Comparison of ENCODE assay signal across 8 mouse cellular contexts in the genomic region with DNA sequence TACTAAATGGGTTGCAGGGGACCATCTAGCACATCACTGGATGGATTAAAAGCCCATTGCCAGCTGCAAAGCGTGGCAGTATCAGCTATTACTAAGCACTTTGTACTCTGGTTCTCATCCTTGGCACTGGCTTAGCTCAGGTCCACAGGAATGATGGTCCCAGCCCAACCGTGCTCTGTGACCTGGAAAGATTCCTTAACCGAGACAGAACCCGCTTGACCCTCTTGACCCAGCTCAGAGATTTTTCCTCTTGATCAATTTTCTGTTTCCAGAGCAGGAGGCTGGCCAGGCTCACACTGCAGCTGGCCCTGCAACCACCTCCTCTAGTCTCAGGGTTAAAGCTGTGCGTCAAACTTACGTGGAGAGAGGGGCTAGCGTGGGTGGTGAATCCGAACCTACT. TPM values are rescaled to one million over a fixed set of nuclear protein-coding genes. Genes with fewer than 3 reads are reported as not detected.
A peak's percentile ranks its signal among the peaks of the same experiment; 100 is the strongest.
DNase-seq lines count a peak whose midpoint lies in the region; ATAC-seq and TF ChIP-seq lines count a peak whose summit lies in the region.

No protein-coding gene starts in this region.

- no peak for DNase-seq in liver, embryonic 11.5 days (ENCODE audit: low spot score)
- no peak for DNase-seq in liver, postnatal 0 days
- DNase-seq in right cerebral cortex, postnatal 10 days (ENCODE audit: low spot score in 2 of 2) = no peak
- no peak for DNase-seq in ovary, postnatal 36 days (ENCODE audit: low spot score)
- no peak for DNase-seq in frontal cortex, adult 2 months (ENCODE audit: extremely low spot score in 1 of 2, low spot score in 1 of 2)

- no peaks in the 10 kb centered on the region for H3K4me1 ChIP-seq in liver, embryonic 11.5 days (replicated peaks; ENCODE audit: control insufficient read depth, insufficient read depth, low read length)
- no peaks in the 10 kb centered on the region for H3K4me1 ChIP-seq in liver, postnatal 0 days (ENCODE audit: insufficient read depth)
- H3K4me1 ChIP-seq in forebrain, embryonic 15.5 days = peaks cover 35% of the 10 kb centered on the region
- H3K4me1 ChIP-seq in kidney, embryonic 15.5 days = peaks cover 31% of the 10 kb centered on the region
- peaks cover 38% of the 10 kb centered on the region for H3K4me1 ChIP-seq in neural tube, embryonic 13.5 days (replicated peaks)

- no peaks in the 10 kb centered on the region for H3K9me3 ChIP-seq in liver, embryonic 11.5 days (ENCODE audit: control insufficient read depth, low read length)
- H3K9me3 ChIP-seq in liver, postnatal 0 days (ENCODE audit: low read length) = no peaks in the 10 kb centered on the region
- no peaks in the 10 kb centered on the region for H3K9me3 ChIP-seq in forebrain, embryonic 15.5 days
- H3K9me3 ChIP-seq in kidney, embryonic 15.5 days (replicated peaks) = no peaks in the 10 kb centered on the region
- H3K9me3 ChIP-seq in neural tube, embryonic 13.5 days = no peaks in the 10 kb centered on the region

- whole genome bisulfite sequencing in liver, embryonic 11.5 days = 59% methylated on average over 8 of the region's 8 CpGs
- 61% methylated on average over 8 of the region's 8 CpGs for WGBS in liver, postnatal 0 days (ENCODE audit: insufficient replicate concordance)
- 44% methylated on average over 8 of the region's 8 CpGs for WGBS in forebrain, embryonic 15.5 days
- WGBS in kidney, embryonic 15.5 days = 34% methylated on average over 8 of the region's 8 CpGs
- WGBS in neural tube, embryonic 13.5 days = 54% methylated on average over 8 of the region's 8 CpGs

- H3K27me3 ChIP-seq in liver, embryonic 11.5 days (replicated peaks; ENCODE audit: control insufficient read depth, insufficient read depth, low read length) = no peaks in the 10 kb centered on the region
- 0 out of 2 replicates have a peak, but pooled peaks cover 2% of the 10 kb centered on the region for H3K27me3 ChIP-seq in liver, postnatal 0 days (ENCODE audit: insufficient read depth, low read length)
- H3K27me3 ChIP-seq in forebrain, embryonic 15.5 days = no peaks in the 10 kb centered on the region
- no peaks in the 10 kb centered on the region for H3K27me3 ChIP-seq in kidney, embryonic 15.5 days
- no peaks in the 10 kb centered on the region; the same call in 1 of the 2 replicates for H3K27me3 ChIP-seq in neural tube, embryonic 13.5 days

- H3K4me2 ChIP-seq in liver, embryonic 11.5 days = peak overlapping the region; percentile 44
- H3K4me2 ChIP-seq in liver, postnatal 0 days (ENCODE audit: low read depth, low read length) = no peak overlapping the region
- peak overlapping the region; percentile 49 for H3K4me2 ChIP-seq in forebrain, embryonic 15.5 days (replicated peaks)
- H3K4me2 ChIP-seq in kidney, embryonic 15.5 days = peak overlapping the region; percentile 59
- H3K4me2 ChIP-seq in neural tube, embryonic 13.5 days = peak overlapping the region; percentile 83

- no peaks in the 10 kb centered on the region for H3K36me3 ChIP-seq in liver, embryonic 11.5 days (ENCODE audit: control insufficient read depth, insufficient read depth, low read length)
- no peaks in the 10 kb centered on the region for H3K36me3 ChIP-seq in liver, postnatal 0 days (replicated peaks; ENCODE audit: insufficient read depth, low read length)
- no peaks in the 10 kb centered on the region for H3K36me3 ChIP-seq in forebrain, embryonic 15.5 days
- no peaks in the 10 kb centered on the region for H3K36me3 ChIP-seq in kidney, embryonic 15.5 days
- H3K36me3 ChIP-seq in neural tube, embryonic 13.5 days = no peaks in the 10 kb centered on the region

- no peak overlapping the region for H3K4me3 ChIP-seq in liver, embryonic 11.5 days (ENCODE audit: low read depth, low read length)
- H3K4me3 ChIP-seq in liver, postnatal 0 days (ENCODE audit: low read depth, low read length) = no peak overlapping the region
- peak overlapping the region; percentile 51 for H3K4me3 ChIP-seq in forebrain, embryonic 15.5 days
- H3K4me3 ChIP-seq in kidney, embryonic 15.5 days (replicated peaks) = peak overlapping the region; percentile 47
- H3K4me3 ChIP-seq in neural tube, embryonic 13.5 days = peak overlapping the region; percentile 54

- H3K9ac ChIP-seq in liver, embryonic 11.5 days (ENCODE audit: low read depth, low read length) = no peak overlapping the region
- no peak overlapping the region for H3K9ac ChIP-seq in liver, postnatal 0 days (replicated peaks)
- peak overlapping the region; percentile 61 for H3K9ac ChIP-seq in forebrain, embryonic 15.5 days (replicated peaks)
- peak overlapping the region; percentile 35 for H3K9ac ChIP-seq in kidney, embryonic 15.5 days
- H3K9ac ChIP-seq in neural tube, embryonic 13.5 days = peak overlapping the region; percentile 78

- TF ChIP-seq EP300 in liver, postnatal 0 days (IDR thresholded peaks at IDR 0.05; ENCODE audit: low read depth) = no peak

- no peak for ATAC-seq in liver, embryonic 11.5 days (replicated peaks; ENCODE audit: low FRiP score)
- no peak for ATAC-seq in liver, postnatal 0 days
- ATAC-seq in forebrain, embryonic 15.5 days (replicated peaks) = no peak
- 0 out of 2 replicates have a peak, but pooled peaks have one; percentile 0 for ATAC-seq in kidney, embryonic 15.5 days (replicated peaks; ENCODE audit: low FRiP score)
- no peak for ATAC-seq in neural tube, embryonic 13.5 days (ENCODE audit: low read depth)

- H3K27ac ChIP-seq in liver, embryonic 11.5 days (ENCODE audit: low read depth, low read length) = no peak overlapping the region
- no peak overlapping the region for H3K27ac ChIP-seq in liver, postnatal 0 days (ENCODE audit: low read depth)
- no peak overlapping the region for H3K27ac ChIP-seq in forebrain, embryonic 15.5 days (replicated peaks)
- H3K27ac ChIP-seq in kidney, embryonic 15.5 days = no peak overlapping the region
- no peak overlapping the region for H3K27ac ChIP-seq in neural tube, embryonic 13.5 days (replicated peaks)

- TF ChIP-seq CTCF in liver, postnatal 0 days (IDR thresholded peaks at IDR 0.05; ENCODE audit: low read depth) = no peak

RNA-seq across cellular contexts. Expression of a gene that starts 1.0 kb away (rescaled TPM):
- 3.3 TPM in 2 replicates for polyA plus RNA-seq in liver, embryonic 11.5 days (2014; fragmentation: Nextera tagmentation; extraction: Ambion mirVana)
- polyA plus RNA-seq in liver, postnatal 0 days (2015; fragmentation: Nextera tagmentation; extraction: Ambion mirVana) = 0.15 and 0.24 TPM in 2 replicates
- polyA plus RNA-seq in forebrain, embryonic 15.5 days (2015; fragmentation: Nextera tagmentation; extraction: Ambion mirVana) = 43.6 and 44.8 TPM in 2 replicates
- polyA plus RNA-seq in kidney, embryonic 15.5 days (2015; fragmentation: Nextera tagmentation; extraction: Ambion mirVana) = 11.0 and 14.0 TPM in 2 replicates
- 31.8 and 34.3 TPM in 2 replicates for polyA plus RNA-seq in neural tube, embryonic 13.5 days (2015; fragmentation: Nextera tagmentation; extraction: Ambion mirVana)
- polyA plus RNA-seq in frontal cortex, adult 2 months (2012; rRNA removed) = 28.4 and 35.9 TPM in 2 replicates

Comparison
In these comparisons a context has a peak if more than half of its experiments do, and no peak if none do; other contexts are left out.
1. H3K4me3 ChIP-seq: peak in forebrain, embryonic 15.5 days (single experiment), kidney, embryonic 15.5 days (single experiment) and neural tube, embryonic 13.5 days (single experiment); none in liver, embryonic 11.5 days (single experiment) and liver, postnatal 0 days (single experiment).
2. H3K9ac ChIP-seq: peak in forebrain, embryonic 15.5 days (single experiment), kidney, embryonic 15.5 days (single experiment) and neural tube, embryonic 13.5 days (single experiment); none in liver, embryonic 11.5 days (single experiment) and liver, postnatal 0 days (single experiment).